Mouse (Mus musculus) intestine, embryonic 14.5 days (tissue): ENCODE measurements around the gene A1cf. TPM values are rescaled to one million over a fixed set of nuclear protein-coding genes. Genes with fewer than 3 reads are reported as not detected.

Experiments used
- ATAC-seq: fragments of 200-750 bp; cut with Nextera tagmentation; replicated peaks from 2 replicates; pipeline ENCODE4 v1.8.0; 2017; ENCODE audit warnings: low read depth, moderate number of reproducible peaks, moderate TSS enrichment, moderate library complexity; ENCODE audit not compliant: low FRiP score, low TSS enrichment
- DNase-seq: peaks from one replicate; pipeline ENCODE4 v3.0.0-alpha.2; 2018; ENCODE audit warnings: low spot score
- H3K27ac ChIP-seq: fragments of 300-500 bp; sonication (generic); 2 replicates; pipeline ENCODE4 v1.5.1; 2014; ENCODE audit warnings: low read depth, mild to moderate bottlenecking, control low read depth
- H3K27me3 ChIP-seq: fragments of 300-500 bp; sonication (generic); replicated peaks from 2 replicates; pipeline ENCODE4 v1.6.1; 2014; ENCODE audit warnings: low read length, control low read depth; ENCODE audit not compliant: control insufficient read depth, insufficient read depth
- H3K36me3 ChIP-seq: fragments of 300-500 bp; sonication (generic); 2 replicates; pipeline ENCODE4 v1.6.1; 2014; ENCODE audit warnings: low read length, control low read depth; ENCODE audit not compliant: control insufficient read depth, insufficient read depth
- H3K4me1 ChIP-seq: fragments of 300-500 bp; sonication (generic); replicated peaks from 2 replicates; pipeline ENCODE4 v1.6.1; 2014; ENCODE audit warnings: low read length, control low read depth, mixed read lengths; ENCODE audit not compliant: control insufficient read depth, insufficient read depth
- H3K4me2 ChIP-seq: fragments of 300-500 bp; sonication (generic); 2 replicates; pipeline ENCODE4 v1.6.1; 2014; ENCODE audit warnings: low read length
- H3K4me3 ChIP-seq: fragments of 300-500 bp; sonication (generic); 2 replicates; pipeline ENCODE4 v1.5.1; 2014; ENCODE audit warnings: low read depth, low read length, control low read depth, mixed read lengths
- H3K9ac ChIP-seq: fragments of 300-500 bp; sonication (generic); 2 replicates; pipeline ENCODE4 v1.6.1; 2014; ENCODE audit warnings: mild to moderate bottlenecking, low read length
- H3K9me3 ChIP-seq: fragments of 300-500 bp; sonication (generic); 2 replicates; pipeline ENCODE4 v1.6.1; 2016; ENCODE audit warnings: low read length, control low read depth; ENCODE audit not compliant: control insufficient read depth
- WGBS: fragments of 180-500 bp; shearing (Covaris S2); extraction: QIAGEN DNeasy Blood & Tissue Kit; methylation state at CpG from one replicate; pipeline ENCODE4 v1.1.7; 2014; 5-methylcytosine and 5-hydroxymethylcytosine counted together
- polyA plus RNA-seq: library from polyadenylated mRNA; unstranded; fragments of >200 nt; fragmentation: Nextera tagmentation; extraction: Ambion mirVana; gene quantifications from 2 replicates; pipeline ENCODE4 v1.2.1, GENCODE M21; 2014

Gene A1cf
- polyA plus RNA-seq, 1 experiment from 2014 or later = 5.5 TPM

DNA sequence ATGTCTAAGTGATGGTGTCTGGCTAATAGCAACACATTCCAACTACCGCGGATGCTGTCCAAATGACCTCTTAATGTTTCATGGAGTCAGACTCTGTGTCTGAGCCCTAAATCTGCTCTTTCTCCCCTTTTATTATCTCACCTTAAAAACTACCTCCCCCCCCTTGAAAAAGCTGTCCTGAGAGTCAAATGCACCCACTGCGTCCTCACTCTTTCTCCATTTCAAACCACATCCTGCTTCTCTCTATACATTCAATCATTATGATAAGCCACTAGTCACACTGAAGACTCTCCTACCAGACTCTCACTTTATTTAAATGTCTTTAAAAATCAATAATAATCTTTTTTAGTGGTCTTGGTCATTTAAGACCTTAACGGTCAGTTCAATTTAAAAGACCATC, 51.8 kb downstream of the A1cf start:
- WGBS = 71% methylated on average over 4 of the region's 4 CpGs
- Histone ChIP-seq H3K4me3 (no peak overlapping the region), H3K4me2 (no peak overlapping the region), H3K27ac (no peak overlapping the region), H3K9ac (no peak overlapping the region), H3K4me1 (no peaks in the 10 kb centered on the region), H3K36me3 (no peaks in the 10 kb centered on the region), H3K9me3 (no peaks in the 10 kb centered on the region), H3K27me3 (no peaks in the 10 kb centered on the region)
- ATAC-seq (no peak), DNase-seq (no peak)

DNA sequence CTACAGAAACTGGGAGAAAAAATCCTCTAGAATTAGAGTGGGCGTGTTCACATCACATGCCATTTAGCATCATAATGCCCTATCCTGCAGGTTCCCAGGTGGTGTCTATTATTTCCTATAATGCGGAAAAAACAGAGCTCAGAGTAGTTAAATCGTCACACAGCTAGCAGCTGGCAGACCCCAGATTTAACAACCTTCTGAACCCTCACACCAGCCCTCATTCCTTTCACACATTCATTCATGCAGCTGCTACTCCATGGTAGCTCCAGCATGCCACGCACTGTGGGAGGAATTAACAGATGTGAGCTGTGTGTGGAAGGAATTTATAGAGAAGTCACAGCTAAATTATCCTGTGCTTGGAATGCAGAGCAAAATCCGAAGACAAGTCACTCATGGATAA, 53.3 kb downstream of the A1cf start:
- WGBS = 60% methylated on average over 5 of the region's 5 CpGs
- ATAC-seq (no peak), DNase-seq (no peak)
- Histone ChIP-seq H3K4me2 (no peak overlapping the region), H3K9me3 (no peaks in the 10 kb centered on the region), H3K27me3 (no peaks in the 10 kb centered on the region), H3K9ac (no peak overlapping the region), H3K4me3 (no peak overlapping the region), H3K27ac (no peak overlapping the region), H3K4me1 (no peaks in the 10 kb centered on the region), H3K36me3 (no peaks in the 10 kb centered on the region)

DNA sequence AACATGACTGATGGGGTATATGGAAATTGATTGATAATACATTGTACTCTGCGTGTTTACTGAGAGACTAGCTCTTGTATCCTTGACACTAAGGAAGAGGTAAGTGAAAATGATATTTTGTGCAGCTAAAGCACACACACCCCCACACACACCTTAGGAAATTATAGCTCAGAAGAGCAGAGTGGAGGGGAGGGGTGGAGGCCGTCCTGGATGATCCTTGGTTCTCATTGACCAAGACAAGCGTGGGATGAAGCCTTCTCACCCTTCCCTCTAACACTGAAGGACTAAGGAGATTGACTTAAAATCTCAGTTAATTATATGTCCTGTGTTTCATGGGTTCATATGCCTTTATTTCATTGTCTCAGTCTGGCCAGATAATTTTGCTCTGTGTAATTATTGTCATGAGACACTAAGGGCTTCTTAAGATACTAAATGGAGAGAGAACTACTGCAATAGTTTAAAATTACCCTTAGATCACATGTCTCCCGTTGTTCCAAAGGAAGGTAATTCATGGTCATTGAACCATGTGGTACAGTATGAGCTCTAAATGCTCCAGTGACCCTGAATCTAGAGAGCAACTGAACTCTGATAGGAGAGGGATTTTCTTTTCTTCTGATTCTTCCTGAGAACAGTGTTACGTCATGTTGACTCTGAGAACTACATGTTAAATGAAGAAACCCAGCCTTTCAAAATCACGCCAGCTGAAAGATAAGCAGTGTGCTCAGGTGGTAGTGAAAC, 55.2 kb downstream of the A1cf start:
- Histone ChIP-seq H3K9ac (no peak overlapping the region), H3K27me3 (no peaks in the 10 kb centered on the region), H3K4me3 (no peak overlapping the region), H3K4me2 (no peak overlapping the region), H3K36me3 (no peaks in the 10 kb centered on the region), H3K4me1 (no peaks in the 10 kb centered on the region), H3K27ac (no peak overlapping the region), H3K9me3 (no peaks in the 10 kb centered on the region)
- DNase-seq = no peak
- 83% methylated on average over 6 of the region's 6 CpGs for WGBS
- no peak for ATAC-seq

DNA sequence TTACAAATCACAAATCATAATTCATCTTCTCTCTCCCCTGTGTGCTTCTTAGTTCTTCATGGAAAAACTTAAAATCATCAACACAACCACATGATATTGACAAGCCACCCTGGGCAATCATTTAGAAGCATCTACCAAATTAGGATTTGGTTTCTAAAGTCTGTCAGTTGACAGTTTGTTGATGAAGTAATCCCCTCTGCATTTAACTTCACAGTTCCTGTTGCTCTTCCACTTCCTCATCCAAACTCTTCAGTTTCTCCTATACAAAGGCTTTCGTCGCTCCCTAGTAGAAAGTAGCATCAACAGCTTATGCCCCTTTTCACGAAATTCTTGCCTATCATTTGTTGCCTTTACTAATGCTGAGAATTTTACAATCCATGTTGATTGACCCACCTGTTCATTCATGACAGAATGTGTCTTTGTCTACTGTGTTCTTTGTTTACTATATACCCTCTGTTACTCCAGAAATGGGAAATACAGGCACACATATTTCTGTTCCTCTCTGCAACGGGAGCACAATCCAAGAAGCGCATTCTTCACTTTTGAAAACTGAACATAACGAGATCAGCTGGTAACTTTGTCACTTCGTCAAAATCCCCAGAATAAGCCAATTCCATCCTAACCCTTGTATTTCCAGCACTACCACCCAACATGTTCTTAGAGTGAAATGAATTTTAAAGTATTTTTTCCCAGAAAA, 82.4 kb downstream of the A1cf start:
- DNase-seq (no peak), ATAC-seq (no peak)
- Histone ChIP-seq H3K27me3 (no peaks in the 10 kb centered on the region), H3K4me1 (no peaks in the 10 kb centered on the region), H3K36me3 (no peaks in the 10 kb centered on the region), H3K9ac (no peak overlapping the region), H3K4me2 (no peak overlapping the region), H3K4me3 (no peak overlapping the region), H3K27ac (no peak overlapping the region), H3K9me3 (no peaks in the 10 kb centered on the region)
- 80% methylated on average over 7 of the region's 7 CpGs for WGBS

DNA sequence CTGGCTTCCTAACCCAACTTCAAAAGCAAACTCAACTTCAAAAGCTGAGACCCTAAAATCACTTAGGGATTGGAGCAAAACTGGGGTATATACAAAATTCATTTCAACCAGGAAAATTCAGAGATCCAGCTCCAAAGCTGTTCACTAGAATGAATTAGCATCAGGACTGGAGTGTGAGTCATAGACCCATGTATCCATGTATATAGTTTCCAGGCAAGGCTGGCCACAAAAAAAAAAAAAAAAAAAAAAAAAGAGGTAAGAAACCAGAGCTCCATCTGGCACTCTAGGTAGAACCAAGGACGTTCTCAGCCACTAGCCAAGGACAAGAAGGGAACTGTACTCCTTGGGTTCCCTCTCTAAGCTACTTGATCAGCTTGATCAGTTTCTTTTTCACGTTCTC, 85.2 kb downstream of the A1cf start:
- DNase-seq = no peak
- no peak overlapping the region for H3K9ac ChIP-seq
- no peaks in the 10 kb centered on the region for H3K36me3 ChIP-seq
- no peaks in the 10 kb centered on the region for H3K9me3 ChIP-seq
- WGBS = 75% methylated on average over 2 of the region's 2 CpGs
- no peak overlapping the region for H3K4me2 ChIP-seq
- H3K4me1 ChIP-seq = no peaks in the 10 kb centered on the region
- no peaks in the 10 kb centered on the region for H3K27me3 ChIP-seq
- no peak overlapping the region for H3K27ac ChIP-seq
- ATAC-seq = no peak
- no peak overlapping the region for H3K4me3 ChIP-seq

DNA sequence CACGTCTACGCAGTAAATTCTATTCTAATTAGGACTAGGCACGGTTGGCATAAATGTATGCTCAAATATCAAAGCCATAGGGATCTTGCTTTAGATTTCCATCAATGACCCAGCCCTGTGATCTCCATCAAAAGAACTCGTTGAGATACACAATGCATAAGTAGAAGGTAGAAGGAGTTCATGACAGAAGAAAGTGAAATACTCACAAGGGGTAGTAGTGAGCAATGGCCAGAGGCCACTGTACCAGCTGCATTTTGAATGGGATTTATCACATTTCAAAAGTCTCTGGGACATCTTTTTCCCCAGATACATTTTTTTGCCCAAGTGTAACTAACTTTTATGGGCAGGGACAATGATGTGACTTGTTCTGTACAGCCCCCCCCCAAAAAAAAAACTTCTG, 85.7 kb downstream of the A1cf start:
- no peak for DNase-seq
- no peak for ATAC-seq
- no peaks in the 10 kb centered on the region for H3K27me3 ChIP-seq
- no peak overlapping the region for H3K4me3 ChIP-seq
- H3K36me3 ChIP-seq = no peaks in the 10 kb centered on the region
- H3K27ac ChIP-seq = no peak overlapping the region
- no peaks in the 10 kb centered on the region for H3K4me1 ChIP-seq
- 84% methylated on average over 4 of the region's 4 CpGs for WGBS
- no peak overlapping the region for H3K4me2 ChIP-seq
- no peaks in the 10 kb centered on the region for H3K9me3 ChIP-seq
- H3K9ac ChIP-seq = no peak overlapping the region

DNA sequence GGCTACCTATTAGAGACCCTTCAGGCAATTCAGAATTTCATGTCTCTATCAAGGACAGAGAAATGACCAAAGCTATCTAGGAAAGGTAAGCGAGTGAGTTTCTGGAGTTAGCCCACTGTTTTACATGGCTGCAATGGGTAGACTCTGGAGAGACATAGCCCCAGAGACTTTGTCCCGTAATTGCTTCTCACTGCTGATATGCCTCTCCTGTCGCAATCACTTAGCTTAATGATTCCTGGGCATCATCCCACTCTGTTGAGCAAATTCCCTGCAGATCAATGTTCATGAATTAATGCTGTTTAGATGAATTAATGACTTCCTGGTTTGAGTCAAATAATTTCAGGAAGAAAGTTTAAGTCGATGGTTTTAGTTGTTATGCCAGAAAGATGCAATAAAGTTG, 86.1 kb downstream of the A1cf start:
- H3K9me3 ChIP-seq = no peaks in the 10 kb centered on the region
- no peak overlapping the region for H3K4me2 ChIP-seq
- no peak overlapping the region for H3K27ac ChIP-seq
- ATAC-seq (no peak), DNase-seq (no peak)
- 87% methylated on average over 4 of the region's 4 CpGs for WGBS
- no peak overlapping the region for H3K9ac ChIP-seq
- H3K4me1 ChIP-seq = no peaks in the 10 kb centered on the region
- no peak overlapping the region for H3K4me3 ChIP-seq
- H3K27me3 ChIP-seq = no peaks in the 10 kb centered on the region
- no peaks in the 10 kb centered on the region for H3K36me3 ChIP-seq

DNA sequence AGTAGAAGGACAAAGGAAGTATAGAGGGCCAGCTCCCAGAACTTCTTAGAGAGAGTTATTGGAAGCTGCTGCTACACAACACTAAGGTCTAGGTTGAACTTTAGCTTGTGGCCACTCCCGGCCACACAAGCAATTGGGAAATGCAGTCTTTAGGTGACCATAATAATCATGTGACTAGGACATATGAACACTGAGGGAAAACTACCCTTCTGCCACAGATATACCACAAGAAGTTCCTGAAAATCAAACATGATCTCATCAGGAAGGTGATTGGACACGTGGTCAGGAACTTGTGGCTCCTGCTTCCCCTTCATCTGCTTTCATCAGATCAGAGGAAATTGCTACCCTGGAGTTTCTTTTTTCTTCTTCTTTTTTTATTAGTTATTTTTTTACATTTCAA, 87.8 kb downstream of the A1cf start:
- Histone ChIP-seq H3K9me3 (no peaks in the 10 kb centered on the region), H3K4me1 (no peaks in the 10 kb centered on the region), H3K4me3 (no peak overlapping the region), H3K27me3 (no peaks in the 10 kb centered on the region), H3K27ac (no peak overlapping the region), H3K9ac (no peak overlapping the region), H3K36me3 (no peaks in the 10 kb centered on the region), H3K4me2 (no peak overlapping the region)
- ATAC-seq (no peak), DNase-seq (no peak)
- 69% methylated on average over 2 of the region's 2 CpGs for WGBS

DNA sequence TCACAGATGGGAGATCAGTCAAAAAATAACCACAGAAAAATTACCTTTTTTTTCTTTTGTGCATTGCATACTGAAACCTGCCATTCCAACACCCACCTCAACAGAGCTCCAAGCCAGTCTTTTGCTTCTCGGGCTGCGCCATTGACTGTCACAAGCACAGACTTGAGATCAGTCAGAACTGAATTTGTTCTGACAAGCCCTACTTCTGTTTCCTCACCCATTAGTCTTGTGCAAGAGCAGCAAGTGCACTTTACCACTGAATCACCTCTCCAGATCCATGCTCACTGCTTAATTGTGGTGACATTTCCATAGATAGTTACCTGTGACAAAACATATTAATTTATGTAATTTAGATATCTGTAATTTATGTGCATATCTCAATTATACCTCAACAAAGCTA, 91.9 kb downstream of the A1cf start:
- Histone ChIP-seq H3K27me3 (no peaks in the 10 kb centered on the region), H3K36me3 (no peaks in the 10 kb centered on the region), H3K9me3 (no peaks in the 10 kb centered on the region), H3K4me2 (no peak overlapping the region), H3K27ac (no peak overlapping the region), H3K4me3 (no peak overlapping the region), H3K4me1 (no peaks in the 10 kb centered on the region), H3K9ac (no peak overlapping the region)
- ATAC-seq (no peak), DNase-seq (no peak)
- WGBS = 97% methylated on average over 2 of the region's 2 CpGs
